Mouse (Mus musculus) midbrain, embryonic 13.5 days (tissue): Measurements from ENCODE around the gene Txnrd1. TPM values are rescaled to one million over a fixed set of nuclear protein-coding genes. Genes with fewer than 3 reads are reported as not detected.

Experiments
- ATAC-seq: fragments of 200-750 bp; cut with Nextera tagmentation; 2 replicates; pipeline ENCODE4 v1.8.0; 2017; ENCODE audit warnings: mild to moderate bottlenecking, moderate TSS enrichment, moderate library complexity
- H3K27ac ChIP-seq: fragments of 300-500 bp; sonication (generic); 2 replicates; pipeline ENCODE4 v1.5.1; 2015; ENCODE audit warnings: inconsistent platforms, mild to moderate bottlenecking, moderate library complexity
- H3K27me3 ChIP-seq: fragments of 300-500 bp; sonication (generic); 2 replicates; pipeline ENCODE4 v1.6.1; 2015; ENCODE audit warnings: mild to moderate bottlenecking, inconsistent platforms
- H3K36me3 ChIP-seq: fragments of 300-500 bp; sonication (generic); 2 replicates; pipeline ENCODE4 v1.6.1; 2015; ENCODE audit warnings: mild to moderate bottlenecking, inconsistent platforms
- H3K4me1 ChIP-seq: fragments of 300-500 bp; sonication (generic); replicated peaks from 2 replicates; pipeline ENCODE4 v1.6.1; 2015; ENCODE audit warnings: inconsistent platforms
- H3K4me2 ChIP-seq: fragments of 300-500 bp; sonication (generic); replicated peaks from 2 replicates; pipeline ENCODE4 v1.6.1; 2015; ENCODE audit warnings: moderate library complexity, mild to moderate bottlenecking, inconsistent platforms
- H3K4me3 ChIP-seq: fragments of 300-500 bp; sonication (generic); replicated peaks from 2 replicates; pipeline ENCODE4 v1.5.1; 2015; ENCODE audit warnings: mild to moderate bottlenecking, inconsistent platforms
- H3K9ac ChIP-seq: fragments of 300-500 bp; sonication (generic); replicated peaks from 2 replicates; pipeline ENCODE4 v1.6.1; 2015; ENCODE audit warnings: mild to moderate bottlenecking, inconsistent platforms
- H3K9me3 ChIP-seq: fragments of 300-500 bp; sonication (generic); 2 replicates; pipeline ENCODE4 v1.6.1; 2016; ENCODE audit warnings: mild to moderate bottlenecking, inconsistent platforms
- WGBS: fragments of 180-500 bp; shearing (Covaris S2); methylation state at CpG from one replicate; pipeline ENCODE4 v1.1.7; 2015; 5-methylcytosine and 5-hydroxymethylcytosine counted together
- polyA plus RNA-seq: library from polyadenylated mRNA; unstranded; fragments of >200 nt; fragmentation: Nextera tagmentation; extraction: Ambion mirVana; gene quantifications from 2 replicates; pipeline ENCODE4 v1.2.1, GENCODE M21; 2015

Txnrd1 gene
- polyA plus RNA-seq, 1 experiment from 2014 or later, result 133 TPM

DNA sequence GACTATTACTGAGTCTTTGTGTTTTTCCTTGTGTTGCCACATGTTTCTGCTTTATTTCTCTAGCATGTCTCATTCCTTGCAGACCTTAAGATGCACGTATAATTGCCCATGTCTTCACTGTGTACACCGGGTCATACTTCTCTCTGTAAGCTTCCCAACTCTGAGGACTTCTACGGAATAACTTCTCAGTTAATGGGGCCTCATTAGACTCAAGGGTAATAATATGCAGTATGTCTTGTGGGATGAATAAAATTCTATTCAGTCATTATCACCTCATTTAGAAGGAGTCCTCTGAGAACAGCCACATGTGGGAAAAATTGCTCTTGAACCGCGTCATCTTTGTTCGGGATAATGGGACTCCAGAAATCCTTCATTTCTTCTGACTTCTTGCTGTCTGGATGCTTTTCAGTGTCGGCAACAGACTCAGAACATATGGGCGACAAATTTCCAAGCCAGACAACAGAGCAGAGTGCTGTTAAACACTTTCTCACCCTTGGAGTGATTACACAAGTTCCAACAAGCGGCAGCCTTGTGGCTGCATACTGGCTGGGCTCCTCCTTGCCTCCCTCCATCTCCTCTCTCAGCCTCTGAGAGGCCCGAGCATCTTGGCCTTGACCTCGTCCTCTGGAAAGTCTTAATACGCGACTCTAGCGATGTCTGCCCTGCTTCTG is 10.5 kb upstream of the Txnrd1 start:
- Histone ChIP-seq H3K9me3 (no peaks in the 10 kb centered on the region), H3K36me3 (no peaks in the 10 kb centered on the region), H3K4me3 (no peak overlapping the region), H3K4me1 (0 out of 2 replicates have a peak, but pooled peaks cover 5% of the 10 kb centered on the region), H3K9ac (no peak overlapping the region), H3K27ac (no peak overlapping the region), H3K4me2 (no peak overlapping the region), H3K27me3 (no peaks in the 10 kb centered on the region)
- 79% methylated on average over 14 of the region's 14 CpGs for WGBS
- no peak for ATAC-seq

GRCm38 (mm10) chr10:82823779-82824177 is 10.0 kb upstream of the Txnrd1 start:
- 0 out of 2 replicates have a peak, but pooled peaks cover 5% of the 10 kb centered on the region for H3K4me1 ChIP-seq
- ATAC-seq, result no peak
- WGBS, result 68% methylated on average over 5 of the region's 5 CpGs

DNA sequence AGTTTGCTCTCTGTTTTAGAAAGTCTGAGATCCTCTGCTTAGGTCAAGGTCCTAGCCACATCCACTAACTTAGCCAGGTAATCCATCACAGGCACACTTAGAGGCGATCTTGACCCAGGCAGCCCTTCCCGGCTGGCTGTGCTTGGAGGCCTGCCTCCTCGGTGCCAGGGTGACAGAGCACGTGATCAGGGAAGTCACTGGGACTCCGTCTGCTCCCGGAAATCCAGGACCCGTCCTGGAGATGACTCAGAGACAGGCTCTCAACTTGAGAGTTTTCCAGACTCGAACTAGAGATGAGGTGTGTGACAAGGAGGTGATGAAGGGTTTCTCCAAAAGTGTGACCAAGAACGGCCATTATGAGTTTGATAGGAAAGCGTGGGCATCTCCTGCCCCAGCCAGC is 9.2 kb upstream of the Txnrd1 start:
- ATAC-seq, result no peak
- H3K36me3 ChIP-seq, result no peaks in the 10 kb centered on the region
- H3K4me3 ChIP-seq, result no peak overlapping the region

More at GRCm38 (mm10) chr10:82823779-82824177, 10.0 kb upstream of the Txnrd1 start:
- no peaks in the 10 kb centered on the region for H3K27me3 ChIP-seq
- H3K4me2 ChIP-seq, result no peak overlapping the region
- no peak overlapping the region for H3K27ac ChIP-seq
- H3K9me3 ChIP-seq, result no peaks in the 10 kb centered on the region
- no peaks in the 10 kb centered on the region for H3K36me3 ChIP-seq
- no peak overlapping the region for H3K4me3 ChIP-seq
- H3K9ac ChIP-seq, result no peak overlapping the region

GRCm38 (mm10) chr10:82826516-82826915 is 7.2 kb upstream of the Txnrd1 start:
- H3K36me3 ChIP-seq, result no peaks in the 10 kb centered on the region
- no peaks in the 10 kb centered on the region for H3K9me3 ChIP-seq
- 57% methylated on average over 6 of the region's 6 CpGs for WGBS
- no peak overlapping the region for H3K4me2 ChIP-seq
- no peak; the same call in 1 of the 2 replicates for ATAC-seq
- no peak overlapping the region for H3K9ac ChIP-seq
- H3K4me1 ChIP-seq, result 0 out of 2 replicates have a peak, but pooled peaks cover 5% of the 10 kb centered on the region
- H3K4me3 ChIP-seq, result no peak overlapping the region
- no peak overlapping the region for H3K27ac ChIP-seq
- H3K27me3 ChIP-seq, result no peaks in the 10 kb centered on the region

More for the DNA sequence above, 9.2 kb upstream of the Txnrd1 start:
- no peak overlapping the region for H3K4me2 ChIP-seq
- WGBS, result 83% methylated on average over 10 of the region's 10 CpGs
- H3K27ac ChIP-seq, result no peak overlapping the region
- H3K4me1 ChIP-seq, result 0 out of 2 replicates have a peak, but pooled peaks cover 5% of the 10 kb centered on the region
- H3K9me3 ChIP-seq, result no peaks in the 10 kb centered on the region
- H3K9ac ChIP-seq, result no peak overlapping the region
- no peaks in the 10 kb centered on the region for H3K27me3 ChIP-seq

DNA sequence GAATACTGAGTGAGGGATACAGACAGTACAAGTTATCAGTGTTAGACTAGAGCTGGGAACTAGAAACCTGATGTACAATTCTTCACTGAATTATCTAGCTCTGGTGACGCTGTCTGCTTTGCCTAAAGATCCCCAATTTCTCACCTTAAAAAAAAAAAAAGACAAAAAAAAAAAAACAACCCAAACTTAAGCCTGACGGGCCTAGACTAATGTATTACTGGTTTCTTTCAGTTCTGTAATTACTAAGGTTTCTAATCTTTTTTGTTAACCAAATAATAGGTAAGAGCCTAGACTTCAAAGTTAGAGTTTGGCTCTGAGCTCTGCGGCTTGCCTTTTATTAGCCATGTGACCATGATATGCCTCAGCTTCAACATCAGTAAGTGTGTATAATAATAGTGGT is 2.1 kb downstream of the Txnrd1 start:
- H3K4me3 ChIP-seq, result no peak overlapping the region
- no peaks in the 10 kb centered on the region for H3K9me3 ChIP-seq
- no peak for ATAC-seq
- H3K27me3 ChIP-seq, result no peaks in the 10 kb centered on the region
- 0 out of 2 replicates have a peak, but pooled peaks cover 9% of the 10 kb centered on the region for H3K4me1 ChIP-seq
- no peaks in the 10 kb centered on the region for H3K36me3 ChIP-seq
- no peak overlapping the region for H3K27ac ChIP-seq
- 86% methylated on average over 3 of the region's 3 CpGs for WGBS
- no peak overlapping the region for H3K9ac ChIP-seq
- H3K4me2 ChIP-seq, result no peak overlapping the region

GRCm38 (mm10) chr10:82838390-82838789 is 4.6 kb downstream of the Txnrd1 start:
- no peak overlapping the region for H3K4me2 ChIP-seq
- 0 out of 2 replicates have a peak, but pooled peaks cover 9% of the 10 kb centered on the region for H3K4me1 ChIP-seq
- no peaks in the 10 kb centered on the region for H3K27me3 ChIP-seq
- no peaks in the 10 kb centered on the region for H3K9me3 ChIP-seq
- 78% methylated on average over 7 of the region's 7 CpGs for whole genome bisulfite sequencing
- no peak overlapping the region for H3K9ac ChIP-seq
- H3K36me3 ChIP-seq, result no peaks in the 10 kb centered on the region
- H3K4me3 ChIP-seq, result no peak overlapping the region
- no peak for ATAC-seq
- H3K27ac ChIP-seq, result no peak overlapping the region

- Histone ChIP-seq H3K27ac (no peak overlapping the region), H3K4me1 (no peaks in the 10 kb centered on the region), H3K9me3 (no peaks in the 10 kb centered on the region), H3K9ac (no peak overlapping the region), H3K4me3 (no peak overlapping the region), H3K4me2 (no peak overlapping the region), H3K27me3 (no peaks in the 10 kb centered on the region), H3K36me3 (no peaks in the 10 kb centered on the region)
- no peak for ATAC-seq
- 60% methylated on average over 6 of the region's 6 CpGs for WGBS
Measured at GRCm38 (mm10) chr10:82844090-82844489, 10.3 kb downstream of the Txnrd1 start.

DNA sequence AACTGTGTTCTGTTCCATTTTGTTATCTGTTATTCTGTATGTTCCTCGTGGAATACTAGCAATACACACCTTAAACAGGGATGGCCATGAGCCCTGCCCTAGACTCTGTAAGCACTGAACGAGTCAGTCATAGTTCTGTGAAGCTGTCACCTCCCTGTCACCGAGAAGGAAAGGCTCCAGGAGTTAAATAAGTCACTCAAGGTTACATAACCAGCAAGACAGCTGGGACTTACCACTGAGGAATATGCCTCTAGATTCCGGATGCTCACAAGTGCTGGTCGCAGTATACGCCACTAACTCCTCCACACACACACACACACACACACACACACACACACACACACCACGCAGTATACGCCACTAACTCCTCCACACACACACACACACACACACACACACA is 11.0 kb downstream of the Txnrd1 start:
- no peak overlapping the region for H3K27ac ChIP-seq
- H3K4me1 ChIP-seq, result no peaks in the 10 kb centered on the region
- H3K4me2 ChIP-seq, result no peak overlapping the region
- H3K4me3 ChIP-seq, result no peak overlapping the region
- no peak overlapping the region for H3K9ac ChIP-seq
- no peaks in the 10 kb centered on the region for H3K9me3 ChIP-seq
- no peak for ATAC-seq
- 90% methylated on average over 7 of the region's 8 CpGs for WGBS
- H3K27me3 ChIP-seq, result no peaks in the 10 kb centered on the region
- no peaks in the 10 kb centered on the region for H3K36me3 ChIP-seq

- no peaks in the 10 kb centered on the region for H3K9me3 ChIP-seq
- no peak overlapping the region for H3K4me3 ChIP-seq
- H3K9ac ChIP-seq, result no peak overlapping the region
- H3K36me3 ChIP-seq, result no peaks in the 10 kb centered on the region
- no peaks in the 10 kb centered on the region for H3K4me1 ChIP-seq
- no peaks in the 10 kb centered on the region for H3K27me3 ChIP-seq
- no peak overlapping the region for H3K27ac ChIP-seq
- no peak for ATAC-seq
- 85% methylated on average over 9 of the region's 9 CpGs for WGBS
- H3K4me2 ChIP-seq, result no peak overlapping the region
Measured at GRCm38 (mm10) chr10:82847821-82848459, 14.2 kb downstream of the Txnrd1 start.

- H3K9ac ChIP-seq, result no peak overlapping the region
- H3K9me3 ChIP-seq, result no peaks in the 10 kb centered on the region
- H3K27me3 ChIP-seq, result no peaks in the 10 kb centered on the region
- no peak overlapping the region for H3K27ac ChIP-seq
- 48% methylated on average over 16 of the region's 16 CpGs for WGBS
- no peak for ATAC-seq
- H3K4me3 ChIP-seq, result no peak overlapping the region
- no peaks in the 10 kb centered on the region for H3K4me1 ChIP-seq
- no peak overlapping the region for H3K4me2 ChIP-seq
- no peaks in the 10 kb centered on the region for H3K36me3 ChIP-seq
Measured at GRCm38 (mm10) chr10:82849686-82850353, 16.1 kb downstream of the Txnrd1 start.

DNA sequence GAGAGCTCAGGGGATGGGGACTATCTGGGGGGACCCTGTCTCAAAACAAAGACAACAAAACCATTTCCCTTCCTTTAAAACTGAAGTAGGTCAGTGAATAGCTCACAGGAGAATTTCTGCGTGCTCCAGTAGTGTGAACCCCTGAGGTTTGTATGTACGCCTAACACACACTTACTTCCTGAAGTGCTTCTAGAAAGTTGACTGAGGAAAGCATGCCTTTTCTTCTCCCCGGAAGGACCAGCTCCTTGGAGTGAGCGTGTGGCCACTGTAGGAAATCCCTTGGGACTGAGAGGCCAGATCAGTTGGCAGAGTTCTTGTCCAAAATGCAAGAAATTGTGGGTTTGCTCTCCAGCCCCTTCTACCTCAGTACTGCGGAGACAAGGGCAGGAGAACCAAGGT is 16.6 kb downstream of the Txnrd1 start:
- Histone ChIP-seq H3K9me3 (no peaks in the 10 kb centered on the region), H3K4me1 (no peaks in the 10 kb centered on the region), H3K27me3 (no peaks in the 10 kb centered on the region), H3K4me3 (no peak overlapping the region), H3K9ac (no peak overlapping the region), H3K27ac (no peak overlapping the region), H3K4me2 (no peak overlapping the region), H3K36me3 (no peaks in the 10 kb centered on the region)
- no peak for ATAC-seq
- 80% methylated on average over 5 of the region's 5 CpGs for WGBS

DNA sequence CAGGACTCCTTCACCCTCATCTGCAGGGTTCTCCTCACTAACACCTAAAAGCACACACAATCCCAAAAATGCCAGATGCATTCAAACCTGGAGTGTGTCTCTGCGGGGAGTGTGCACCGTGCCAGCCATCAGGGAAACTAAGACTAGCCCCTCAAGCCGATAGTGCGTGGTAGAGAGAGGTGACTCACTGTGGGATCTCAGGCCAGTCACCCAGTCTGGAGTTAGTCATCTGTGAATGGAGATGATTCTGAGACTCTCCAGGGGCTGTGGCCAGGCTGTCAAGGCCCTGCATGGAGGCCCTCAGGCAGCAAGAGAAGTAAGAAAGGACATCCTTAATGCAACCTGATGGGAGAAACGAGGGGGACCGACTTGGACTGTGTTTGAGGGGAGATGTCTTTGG is 18.0 kb downstream of the Txnrd1 start:
- no peaks in the 10 kb centered on the region for H3K36me3 ChIP-seq
- H3K27me3 ChIP-seq, result no peaks in the 10 kb centered on the region
- no peak overlapping the region for H3K4me2 ChIP-seq
- no peaks in the 10 kb centered on the region for H3K9me3 ChIP-seq
- 91% methylated on average over 6 of the region's 6 CpGs for WGBS
- no peak for ATAC-seq
- no peak overlapping the region for H3K4me3 ChIP-seq
- no peak overlapping the region for H3K9ac ChIP-seq
- H3K4me1 ChIP-seq, result no peaks in the 10 kb centered on the region
- no peak overlapping the region for H3K27ac ChIP-seq
